Mouse (Mus musculus) spleen, postnatal 36 days (tissue): Measurements from ENCODE around the gene Aplp2.
"Not testable (repeated sequence)": the region's sequence is repeated elsewhere in the genome, so short reads cannot be mapped to it uniquely, and the experiment has no call there.

Experiments used
- DNase-seq, 2 experiments: peaks; one replicate each; pipeline ENCODE4 v3.0.0; 2022; ENCODE audit warnings: low spot score in 2 of 2, mixed read lengths in 1 of 2

Aplp2 gene

DNA sequence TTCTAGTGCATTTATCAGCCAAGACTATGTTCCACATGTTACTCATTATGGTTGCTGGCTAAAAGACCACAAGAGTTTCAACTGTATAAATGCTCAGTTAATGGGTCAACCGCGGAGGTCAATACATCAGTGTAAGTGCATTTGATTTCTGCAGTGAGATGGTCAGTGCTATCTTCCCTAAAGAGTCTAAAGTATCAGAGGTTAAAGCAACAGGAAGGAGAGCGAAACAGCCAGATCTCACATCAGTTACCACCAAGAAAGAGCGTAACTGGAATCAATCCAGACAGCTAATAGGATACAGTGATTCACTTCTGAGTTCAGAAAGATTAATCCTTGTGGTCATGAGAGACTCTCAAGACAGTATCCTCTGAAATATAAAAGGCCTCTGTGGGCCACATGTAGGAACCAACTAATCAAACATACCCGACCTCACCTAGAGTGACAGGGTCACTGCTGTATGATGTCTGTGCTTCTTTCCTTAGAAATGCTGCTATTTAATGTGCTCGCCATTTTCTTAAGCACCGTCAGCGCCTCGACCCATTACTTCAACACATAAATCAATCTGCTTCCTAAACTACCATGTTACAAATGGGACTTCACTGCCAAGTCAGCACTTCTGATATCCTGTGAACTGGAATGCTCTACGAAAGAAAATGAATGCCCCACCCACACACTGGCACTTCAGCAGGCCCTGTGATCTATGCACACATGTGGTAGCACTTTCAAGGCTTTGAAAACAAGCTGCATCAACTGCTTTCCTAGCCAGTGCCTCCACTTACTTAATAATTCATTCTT is 30.1 kb downstream of the Aplp2 start:
- DNase-seq: no peak

DNA sequence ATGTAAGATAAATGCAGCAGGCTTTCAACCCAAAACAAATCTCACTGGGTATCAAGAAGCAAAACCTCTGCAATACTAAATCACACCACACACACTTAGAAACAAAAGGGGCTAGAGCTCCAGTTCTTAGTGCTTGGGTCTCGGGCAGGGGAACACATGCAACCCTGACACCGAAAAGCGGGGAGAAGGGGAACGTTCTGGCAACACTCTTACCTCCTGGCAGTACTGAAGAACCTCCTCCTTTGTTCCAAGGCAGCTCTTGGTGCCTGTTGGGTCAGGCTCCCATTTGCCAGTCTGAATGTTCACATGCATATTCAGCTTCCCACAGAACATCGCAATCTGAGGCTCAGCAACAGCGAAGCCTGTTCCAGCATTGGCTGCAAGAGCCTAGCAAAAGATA is 33.9 kb downstream of the Aplp2 start:
- no peak for DNase-seq

DNA sequence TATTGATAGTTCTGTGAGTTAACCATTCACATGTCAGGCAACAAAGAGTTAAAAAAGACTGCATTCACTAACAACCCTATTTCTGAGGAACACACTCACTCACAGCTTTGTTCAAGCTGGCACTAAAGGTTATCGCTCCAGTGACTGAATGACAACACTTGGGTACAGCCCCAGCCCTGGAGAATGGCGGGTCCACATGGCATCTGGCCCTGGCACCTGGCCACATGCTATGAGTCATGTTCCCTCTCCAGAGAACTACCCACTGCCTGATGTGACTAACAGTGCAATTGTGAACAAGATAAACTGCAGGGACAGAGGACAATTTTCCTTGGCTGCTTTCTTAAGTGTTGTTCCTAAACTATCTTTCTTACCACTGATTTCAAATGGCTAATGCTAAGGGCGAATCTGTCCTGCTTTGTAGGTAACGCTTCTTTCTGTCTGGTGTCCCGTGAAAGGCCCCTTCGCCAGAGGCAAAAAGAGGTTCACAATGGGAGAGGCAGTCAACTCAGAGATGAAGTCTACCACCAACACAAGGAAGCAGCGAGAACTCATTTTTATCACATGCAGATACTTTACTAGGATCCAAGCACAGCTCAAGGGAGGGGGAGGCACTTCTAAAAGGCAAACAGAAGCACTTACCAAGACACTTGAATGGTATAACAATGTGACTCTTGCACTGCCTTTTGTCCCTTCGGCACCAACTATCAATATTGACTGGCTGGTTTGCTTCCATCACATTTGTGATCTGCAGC is 35.1 kb downstream of the Aplp2 start:
- DNase-seq: peak; percentile 40 to 46

DNA sequence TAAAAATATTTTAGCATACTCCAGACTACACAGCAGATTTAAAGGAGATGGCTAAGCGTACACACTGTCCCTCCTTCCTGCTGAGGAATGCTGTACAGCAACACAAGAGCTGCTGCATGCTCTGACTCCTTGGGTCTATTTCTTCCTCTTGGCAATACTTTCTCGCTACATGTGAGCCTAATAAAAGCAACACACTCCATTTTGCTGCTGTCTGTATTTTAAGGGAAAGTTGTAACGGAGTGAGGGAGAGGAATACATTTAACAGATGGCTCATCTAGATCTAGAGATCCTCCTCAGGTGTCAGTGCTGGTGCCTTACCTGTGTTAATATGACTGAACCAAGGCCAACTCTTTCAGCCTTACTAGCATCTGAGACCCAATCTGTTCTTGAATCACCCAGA is 35.6 kb downstream of the Aplp2 start:
- no peak for DNase-seq

DNA sequence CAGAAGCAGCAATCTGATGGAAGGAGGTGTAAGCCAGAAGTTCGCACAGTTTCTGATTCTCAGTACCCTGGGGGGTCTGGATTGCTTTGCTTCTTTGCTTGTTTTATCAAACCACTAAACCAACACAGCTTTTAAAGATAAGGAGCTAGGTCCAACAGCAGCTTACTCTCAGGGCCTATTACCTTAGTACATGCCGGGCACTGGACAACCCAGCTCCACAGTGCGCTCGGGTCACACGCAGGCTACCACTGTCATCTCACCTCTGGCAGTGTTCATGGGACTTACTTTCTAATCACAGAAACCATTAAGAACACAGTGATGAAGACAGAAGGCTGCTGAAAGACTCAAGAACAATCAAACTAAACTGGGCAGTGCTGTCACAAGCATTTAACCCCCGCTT is 36.3 kb downstream of the Aplp2 start:
- no peak for DNase-seq

DNA sequence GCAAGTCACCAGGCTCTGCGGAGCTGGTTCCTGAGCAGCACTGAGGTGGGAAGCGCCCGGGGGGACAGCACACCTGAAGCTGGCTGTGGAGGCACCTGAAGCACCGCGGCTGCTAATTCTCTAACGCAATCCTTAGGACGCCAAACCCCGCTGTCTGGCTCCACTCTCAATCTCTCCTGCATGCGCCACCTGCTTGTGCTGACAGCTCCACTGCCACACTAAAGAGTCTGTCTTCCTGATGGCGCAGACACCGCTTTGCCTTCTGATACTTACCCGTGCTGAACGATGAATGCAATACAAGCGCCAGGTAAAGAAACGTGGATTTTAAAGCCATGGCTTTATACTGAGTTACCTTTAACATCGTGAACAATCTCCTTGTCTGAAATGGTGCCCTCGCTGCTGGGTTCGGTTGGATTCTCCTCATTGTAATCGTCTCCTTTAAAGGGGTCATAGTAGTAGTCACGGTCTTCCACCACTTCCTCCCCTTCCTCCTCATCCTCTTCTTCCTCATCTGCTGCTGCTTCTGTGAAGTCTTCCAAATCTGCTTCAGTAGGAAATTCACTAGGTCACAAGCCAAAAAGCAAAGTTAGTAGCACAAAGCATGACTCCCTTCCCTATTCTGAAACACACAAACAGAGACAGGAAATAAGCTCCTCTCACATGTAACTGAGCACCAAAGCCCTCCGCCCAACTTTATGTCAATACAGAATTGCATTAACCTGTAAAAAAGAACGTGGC is 43.1 kb downstream of the Aplp2 start:
- DNase-seq: no peak

DNA sequence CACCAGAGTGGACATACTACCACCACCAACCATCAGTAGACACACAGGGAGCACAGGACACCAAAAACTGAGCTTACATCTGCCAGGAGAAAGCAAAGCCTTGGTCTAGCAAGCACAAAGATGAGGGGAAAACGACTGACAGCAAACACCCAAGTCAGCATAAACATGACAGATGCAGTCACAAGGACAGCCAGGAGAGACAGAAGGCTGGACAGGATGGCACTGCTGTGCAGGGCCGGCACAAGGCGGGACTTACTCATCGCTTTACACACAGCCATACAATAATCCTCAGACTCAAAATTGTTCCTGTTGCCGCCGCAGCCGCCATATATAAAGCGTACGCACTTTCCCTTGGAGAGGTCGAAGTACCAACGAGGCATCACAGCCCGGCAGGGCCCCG is 44.3 kb downstream of the Aplp2 start:
- no peak for DNase-seq

DNA sequence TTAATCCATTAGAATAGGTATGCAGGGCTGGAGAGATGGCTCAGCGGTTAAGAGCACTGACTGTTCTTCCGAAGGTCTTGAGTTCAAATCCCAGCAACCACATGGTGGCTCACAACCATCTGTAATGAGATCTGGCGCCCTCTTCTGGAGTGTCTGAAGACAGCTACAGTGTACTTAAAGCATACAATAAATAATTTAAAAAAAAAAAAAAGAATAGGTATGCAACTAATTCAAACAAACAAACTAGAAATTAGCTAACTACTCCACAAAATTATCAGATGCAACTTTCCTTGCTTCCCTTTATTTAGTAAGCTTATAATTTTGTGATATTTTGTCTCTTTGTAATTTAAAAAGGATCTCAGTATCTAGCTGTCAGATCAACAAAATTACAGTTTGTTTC is 46.1 kb downstream of the Aplp2 start:
- not testable (repeated sequence) for DNase-seq

DNA sequence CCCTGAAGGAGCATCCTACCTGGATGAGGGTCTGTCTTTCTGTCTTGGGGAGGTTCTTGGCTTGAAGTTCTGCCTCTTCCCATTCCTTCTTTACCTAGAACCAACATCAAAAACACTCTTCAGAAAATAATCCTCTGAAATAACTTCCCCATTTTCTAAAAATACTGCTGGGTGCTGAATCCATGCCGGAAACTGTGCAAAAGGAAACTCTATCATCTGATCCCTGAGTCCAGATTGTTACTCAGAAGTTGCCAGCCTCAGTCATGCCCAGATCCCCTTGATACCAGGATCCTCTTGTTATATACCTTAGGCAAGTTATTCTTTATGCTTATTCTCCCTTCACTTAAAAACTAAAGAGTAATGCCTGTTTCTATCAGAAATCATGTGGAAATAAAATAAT is 48.3 kb downstream of the Aplp2 start:
- DNase-seq: no peak

DNA sequence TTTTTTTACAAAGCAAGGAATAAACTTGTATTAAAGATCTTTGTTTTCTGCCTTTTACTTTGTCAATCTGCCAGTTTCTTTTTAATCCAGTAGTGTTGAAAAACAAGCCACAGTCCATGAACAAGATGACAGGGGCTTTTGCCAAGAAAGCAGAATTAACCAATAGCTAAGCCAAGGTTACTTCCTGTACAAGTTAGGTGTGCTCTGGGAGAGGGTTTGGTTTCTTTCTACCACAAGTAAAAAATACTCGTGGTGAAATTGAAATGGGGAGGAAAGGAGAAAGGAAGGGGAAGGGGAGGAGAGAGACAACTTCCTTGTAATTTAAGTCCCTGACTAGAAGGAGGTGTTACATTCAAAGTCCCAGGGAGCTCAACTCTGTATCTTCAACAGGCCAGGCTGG is 48.7 kb downstream of the Aplp2 start:
- DNase-seq: no peak

DNA sequence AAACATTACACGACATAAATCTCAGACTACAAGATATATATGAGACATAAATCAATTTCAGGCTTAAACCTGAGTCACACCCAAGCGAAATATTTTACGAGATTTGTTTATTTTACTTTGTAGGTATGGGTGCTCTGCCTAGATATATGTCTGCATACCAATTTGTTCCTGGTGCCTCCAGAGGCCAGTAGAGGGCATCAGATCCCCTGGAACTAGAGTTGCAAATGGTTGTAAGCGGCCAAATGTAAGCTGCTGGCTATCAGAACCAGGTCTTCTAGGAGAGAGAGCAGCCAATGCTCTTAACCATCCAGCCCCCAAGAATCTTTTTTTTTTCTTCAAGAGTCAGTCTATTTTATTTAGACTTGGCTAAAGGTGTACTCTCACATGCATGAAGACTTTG is 51.7 kb downstream of the Aplp2 start:
- peak; percentile 9 to 15 for DNase-seq

DNA sequence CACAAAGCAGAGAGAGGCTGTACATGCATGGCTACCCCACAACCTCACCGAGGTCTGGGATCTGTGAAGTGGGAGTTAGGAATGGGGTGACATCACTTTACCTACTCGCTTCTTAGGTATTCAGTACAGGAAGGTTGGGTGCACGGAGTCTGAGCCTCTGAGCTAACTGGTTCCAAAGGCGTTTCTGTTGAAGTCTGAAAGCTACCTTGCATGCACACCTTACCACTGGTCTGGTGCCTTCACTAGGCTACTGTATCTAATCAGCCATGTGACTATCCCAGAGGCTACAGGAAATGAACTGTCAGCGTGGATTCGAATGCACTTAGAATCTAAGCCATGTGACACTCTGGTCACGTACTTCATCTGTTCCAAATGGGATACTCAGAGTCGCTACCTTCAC is 55.0 kb downstream of the Aplp2 start:
- DNase-seq: no peak

DNA sequence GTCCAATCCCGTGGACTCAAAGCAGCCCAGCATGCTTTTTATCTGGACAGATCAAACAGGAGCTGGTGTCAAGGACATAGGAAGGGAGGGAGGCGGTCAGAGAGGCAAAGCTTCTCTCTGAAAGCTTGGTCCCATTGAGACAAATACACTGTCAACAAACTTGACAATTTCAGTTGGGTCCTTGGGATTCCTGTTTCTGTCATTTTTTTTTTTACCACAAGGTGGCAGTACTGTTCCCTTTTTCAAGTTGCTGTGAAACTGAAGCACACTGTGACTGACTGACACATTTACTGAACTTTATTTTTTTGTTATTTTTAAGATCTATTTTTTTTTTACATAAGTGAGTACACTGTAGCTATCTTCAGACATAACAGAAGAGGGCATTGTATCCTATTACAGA is 60.6 kb downstream of the Aplp2 start:
- no peak for DNase-seq

DNA sequence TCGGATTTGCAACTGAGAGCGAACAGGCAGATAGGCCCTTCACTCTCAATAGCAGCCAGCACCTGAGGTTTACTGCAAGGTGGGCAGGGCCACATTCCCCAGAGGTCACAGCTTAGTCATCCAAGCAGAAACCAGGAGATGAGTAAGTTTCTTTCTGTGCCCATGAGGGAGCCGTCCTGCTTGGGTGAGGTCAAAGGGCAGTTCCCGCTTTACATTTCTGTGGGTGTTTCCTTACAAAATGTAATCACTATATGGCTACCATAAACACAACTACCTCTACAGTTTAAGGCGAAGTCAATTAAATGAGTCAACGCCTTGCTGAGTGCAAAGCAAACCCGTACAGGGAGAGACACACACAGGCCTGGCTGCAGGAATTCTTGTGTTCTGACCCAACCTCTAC is 63.5 kb downstream of the Aplp2 start:
- no peak for DNase-seq

DNA sequence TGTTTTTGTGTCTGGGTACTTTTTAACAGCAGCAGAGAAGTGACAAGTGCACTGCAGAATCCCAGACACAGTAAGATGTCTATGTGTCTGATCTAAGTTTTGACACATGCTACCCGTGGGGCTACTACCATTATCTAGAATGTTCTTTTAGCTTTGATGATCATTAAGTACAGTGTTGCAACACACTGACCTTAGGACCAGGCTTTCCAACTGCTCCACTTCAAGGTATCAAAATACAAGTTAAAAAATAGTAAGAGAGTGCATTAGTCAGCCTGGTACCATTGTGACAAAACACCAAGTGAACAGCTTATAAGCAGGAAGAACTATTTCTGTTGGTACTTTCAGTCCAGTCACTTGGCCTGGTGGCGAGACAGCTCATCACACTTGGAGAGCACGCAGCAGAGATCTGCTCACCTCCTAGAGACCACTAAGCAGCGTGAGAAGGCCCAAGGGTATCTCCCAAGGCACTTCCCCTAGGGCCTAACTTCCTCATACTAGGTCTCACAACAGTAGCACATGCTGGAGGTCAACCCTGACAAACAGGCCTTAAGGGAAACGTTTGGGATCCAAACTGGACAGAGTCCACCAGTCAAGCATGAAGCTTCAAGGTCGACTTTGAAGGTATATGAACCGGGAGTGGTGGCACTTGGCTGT is 66.2 kb downstream of the Aplp2 start:
- peak; percentile 52 to 61 for DNase-seq

DNA sequence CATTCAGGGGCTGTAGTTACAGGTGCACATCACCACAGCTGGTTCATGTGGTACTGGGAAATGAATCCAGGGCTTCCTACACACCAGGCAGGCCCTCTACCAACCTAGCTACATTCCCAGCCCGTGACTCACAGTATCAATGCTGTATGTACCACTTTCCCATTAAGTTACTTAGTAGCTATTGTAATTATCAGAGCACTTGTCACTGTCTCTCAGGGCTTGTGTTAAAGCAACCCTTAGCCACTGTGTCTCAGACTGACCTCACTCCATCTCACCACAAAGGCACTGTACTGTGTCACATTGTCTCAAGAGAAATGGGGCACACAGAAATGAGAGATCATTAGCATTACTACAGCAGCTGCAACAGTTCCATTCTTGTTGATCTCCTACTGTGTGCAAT is 68.7 kb downstream of the Aplp2 start:
- no peak for DNase-seq

DNA sequence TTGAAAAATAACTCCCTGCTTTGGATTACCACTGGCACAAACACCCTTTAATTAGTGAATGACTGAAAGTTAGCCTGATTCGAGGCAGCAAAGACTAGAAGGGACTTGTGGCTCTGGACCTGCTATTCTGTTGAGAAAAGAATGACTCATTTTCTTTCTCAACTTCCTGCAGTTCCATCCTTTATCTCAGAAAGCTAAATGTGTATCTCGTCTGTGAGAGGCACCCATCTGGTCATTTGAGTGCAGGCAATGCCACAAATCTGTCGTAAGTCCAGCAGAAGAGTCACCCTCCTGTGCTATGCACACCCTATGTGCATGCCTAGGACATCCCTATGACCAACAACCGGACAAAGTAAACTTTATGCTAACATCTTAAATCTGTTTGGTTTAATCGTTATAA is 78.5 kb downstream of the Aplp2 start:
- no peak for DNase-seq

DNA sequence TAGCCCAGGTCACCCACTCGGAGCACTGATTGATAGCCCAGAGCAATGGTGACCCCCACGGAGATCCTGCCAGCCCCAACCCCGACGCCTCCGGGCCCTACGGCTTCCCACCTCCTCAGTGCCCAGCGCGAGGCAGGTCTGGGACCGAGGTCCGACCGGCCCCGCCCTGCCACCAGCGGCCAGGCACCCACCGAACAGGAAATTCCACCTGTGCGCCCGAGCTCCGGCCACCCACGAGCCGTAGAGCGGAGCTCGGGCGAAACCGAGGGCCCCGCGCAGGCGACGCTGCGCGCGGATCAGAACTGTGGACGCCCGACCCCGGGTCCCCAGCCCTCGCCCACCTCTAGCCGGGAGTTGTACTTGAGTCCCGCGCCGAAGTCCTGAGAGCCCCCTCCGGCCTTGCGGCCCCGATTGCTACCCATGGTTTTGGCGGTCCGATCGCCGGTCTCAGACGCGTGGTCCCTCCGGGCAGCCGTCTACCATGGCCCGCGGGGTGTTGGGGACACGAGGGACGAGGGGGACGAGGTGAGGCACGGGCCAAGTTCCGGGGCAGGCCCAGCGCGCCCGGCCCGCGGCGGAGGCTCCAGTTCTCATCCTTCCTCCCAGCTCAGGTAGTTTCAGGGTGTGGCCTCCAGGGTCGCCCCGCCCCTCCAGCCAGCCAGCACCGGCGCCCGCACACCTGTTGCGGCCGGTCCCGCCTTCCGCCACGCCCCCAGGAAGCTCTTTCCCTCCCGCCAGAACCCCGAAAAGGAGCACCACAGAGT is 80.2 kb downstream of the Aplp2 start, which contains the start of gene St14:
Gene St14 (minus strand): TSS at position 649 of the 764 bp plus-strand sequence.
- DNase-seq: peak; percentile 61 to 68

DNA sequence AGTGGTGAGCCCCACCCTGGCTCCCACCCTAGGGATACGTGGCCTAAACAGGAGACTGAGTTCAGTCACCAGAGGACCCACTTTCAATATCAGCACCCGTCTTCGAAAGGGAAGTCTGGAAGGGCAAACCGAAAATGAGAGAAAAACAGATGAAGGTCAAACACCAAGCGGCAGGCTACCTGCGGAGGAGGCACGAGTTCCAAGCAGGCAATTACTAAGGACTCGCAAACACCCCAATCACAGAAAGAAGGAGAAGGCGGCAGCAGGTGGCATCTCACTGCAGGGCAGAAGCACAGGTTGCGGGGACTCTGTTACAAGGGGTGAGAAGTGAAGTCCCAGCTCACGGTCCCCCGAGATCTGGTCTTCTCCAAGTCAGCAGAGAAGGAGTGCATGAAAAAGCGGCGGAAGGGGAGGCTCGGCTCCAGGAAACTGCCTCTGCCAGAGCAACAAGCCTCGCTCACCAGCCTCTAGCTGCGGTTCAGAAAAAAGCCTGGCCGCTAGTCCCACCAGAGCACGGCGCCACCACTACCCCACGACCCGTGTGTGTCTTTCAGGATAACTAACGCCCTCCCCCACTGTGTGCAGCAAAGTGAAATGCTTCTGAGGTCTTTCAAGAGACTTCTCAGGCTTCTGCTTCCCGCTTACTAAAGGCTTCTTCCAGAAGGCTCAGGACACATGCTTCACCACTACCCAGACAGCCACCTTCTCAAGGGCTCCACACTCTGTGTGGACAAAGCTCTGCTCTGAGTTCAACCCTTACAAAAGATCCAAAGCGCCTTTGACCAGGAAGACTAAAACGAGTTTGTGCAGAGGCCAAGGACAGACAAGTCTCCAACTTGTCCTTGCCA is 81.0 kb downstream of the Aplp2 start:
- DNase-seq: peak in 1 of 2 experiments; percentile 13

DNA sequence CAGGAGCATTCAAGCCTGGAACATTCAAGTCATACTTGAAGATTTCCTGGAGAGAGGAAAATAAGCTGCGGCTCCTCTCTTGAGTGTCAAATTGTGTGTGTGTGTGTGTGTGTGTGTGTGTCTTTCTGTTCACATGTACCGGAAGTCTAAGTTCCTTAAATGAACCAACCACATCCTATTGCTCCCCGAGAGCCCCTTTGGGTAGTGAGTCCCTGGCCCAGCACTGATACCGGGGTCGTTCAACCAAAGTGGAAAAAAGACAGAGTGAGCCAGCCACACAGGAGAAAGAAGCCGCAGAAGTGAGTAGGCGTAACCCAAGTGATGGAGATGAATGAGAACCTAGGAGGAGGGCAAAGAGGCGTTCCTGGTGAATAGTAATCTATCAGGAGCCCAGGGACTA is 81.7 kb downstream of the Aplp2 start:
- DNase-seq: peak; percentile 71 to 77
